Mouse (Mus musculus) fat pad, adult 2 months (tissue): ENCODE measurements at regions not wholly inside any gene's neighbourhood (a gene's known extent, or its start where the extent isn't known, plus 50 kb on each side); places are given as distances from the start of the nearest gene placed in this dataset.

Experiments used
- DNase-seq: peaks from one replicate; pipeline ENCODE4 v3.0.0-alpha.2; 2011; ENCODE audit warnings: low read depth, low spot score; ENCODE audit errors: extremely low read depth

DNA sequence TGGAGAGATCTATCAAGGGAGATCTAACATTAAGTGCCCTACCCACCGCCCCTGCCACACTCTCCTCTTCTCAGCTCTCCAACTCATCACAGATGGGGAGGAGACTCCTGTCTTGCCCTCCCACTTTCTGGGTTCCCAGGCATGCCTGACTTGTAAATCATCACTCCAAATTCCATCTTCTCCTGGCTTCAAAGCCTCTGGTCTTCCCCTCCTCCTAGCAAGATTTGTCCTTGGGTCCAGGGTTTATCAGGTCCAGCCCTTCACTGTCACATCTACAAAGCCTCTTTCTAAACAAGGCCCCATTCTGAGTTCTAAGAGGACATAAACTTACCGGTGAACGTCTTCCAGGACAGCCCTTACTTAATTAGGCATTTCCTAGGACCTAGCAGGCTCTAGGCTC lies 73.3 kb upstream of the Col5a1 start:
- no peak for DNase-seq

DNA sequence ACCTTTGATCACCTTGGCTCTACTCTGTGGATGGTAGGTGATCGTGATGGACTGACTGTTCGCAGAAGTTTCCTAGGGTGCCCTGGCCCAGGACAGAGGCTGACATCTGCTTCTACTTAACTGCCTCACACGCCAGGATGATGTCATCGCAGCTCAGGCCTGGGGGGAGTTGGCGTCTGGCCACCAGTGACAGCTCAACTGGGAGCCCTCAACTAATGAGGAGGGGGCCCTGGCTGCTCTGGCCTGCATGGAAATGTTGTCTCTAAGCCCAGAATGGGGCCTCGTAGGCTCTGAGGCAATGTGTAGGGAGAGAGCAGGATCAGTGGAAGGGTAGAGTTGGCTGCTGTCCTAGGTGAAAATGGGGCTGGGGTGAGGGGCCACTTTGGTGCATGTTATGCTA lies 72.9 kb upstream of the Col5a1 start:
- no peak for DNase-seq

DNA sequence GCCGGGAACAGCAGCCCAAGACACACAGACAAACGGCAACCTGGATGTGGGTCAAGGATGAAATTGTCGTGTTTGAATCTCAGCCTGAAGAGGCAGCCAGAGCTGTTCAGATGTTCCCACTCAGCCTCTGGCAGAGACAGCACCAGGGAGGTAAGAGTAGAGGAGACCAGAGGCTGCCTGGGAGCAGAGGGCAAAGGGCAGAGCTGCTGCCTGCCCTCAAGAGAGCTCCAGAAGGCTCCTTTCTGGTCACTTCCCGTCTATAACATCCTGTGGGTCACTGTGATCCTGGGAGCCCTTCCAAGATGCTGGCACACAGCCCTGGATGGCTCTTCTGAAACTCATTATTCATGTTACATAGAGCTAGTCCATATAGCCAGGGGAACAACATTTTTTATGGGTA lies 67.6 kb upstream of the Col5a1 start:
- peak; percentile 45 for DNase-seq

DNA sequence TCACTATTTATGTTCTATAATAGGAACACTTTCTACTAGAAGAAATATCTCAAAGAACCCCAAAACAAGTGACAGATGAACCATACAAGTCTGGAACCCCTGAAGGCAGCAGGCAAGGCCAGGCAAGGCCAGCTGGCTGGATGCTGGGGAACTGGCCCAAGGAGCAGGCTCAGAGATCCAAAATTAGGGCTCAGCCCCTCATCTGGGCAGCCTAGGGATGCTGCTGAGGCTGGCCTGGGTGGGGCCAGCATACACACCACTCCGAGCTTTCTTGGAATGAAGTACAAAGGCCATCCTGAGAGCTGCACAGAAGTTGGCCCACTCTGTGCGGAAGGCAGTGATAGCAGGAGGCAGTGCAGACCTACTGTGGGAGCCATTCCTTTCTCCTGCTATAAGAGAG lies 59.4 kb upstream of the Col5a1 start:
- no peak for DNase-seq

DNA sequence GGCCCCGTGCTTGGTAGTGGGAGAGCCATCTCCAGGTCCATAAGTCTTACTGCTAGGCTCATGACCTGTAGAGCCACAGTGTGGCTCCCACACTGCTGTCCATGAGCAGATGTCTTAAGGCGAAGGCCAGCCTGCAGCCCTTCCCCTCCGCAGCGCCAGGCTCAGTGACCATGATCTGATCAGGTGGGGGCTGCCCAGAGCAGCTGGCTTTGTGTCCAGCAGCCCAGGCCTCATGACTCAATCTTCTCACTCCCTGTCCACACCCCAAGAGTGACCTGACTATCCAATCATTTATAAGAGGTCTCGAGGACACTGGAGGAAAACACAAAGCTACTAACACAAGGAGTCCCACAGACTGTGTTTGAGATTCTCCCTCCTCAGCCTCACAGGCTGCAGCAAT lies 58.6 kb upstream of the Col5a1 start:
- no peak for DNase-seq

DNA sequence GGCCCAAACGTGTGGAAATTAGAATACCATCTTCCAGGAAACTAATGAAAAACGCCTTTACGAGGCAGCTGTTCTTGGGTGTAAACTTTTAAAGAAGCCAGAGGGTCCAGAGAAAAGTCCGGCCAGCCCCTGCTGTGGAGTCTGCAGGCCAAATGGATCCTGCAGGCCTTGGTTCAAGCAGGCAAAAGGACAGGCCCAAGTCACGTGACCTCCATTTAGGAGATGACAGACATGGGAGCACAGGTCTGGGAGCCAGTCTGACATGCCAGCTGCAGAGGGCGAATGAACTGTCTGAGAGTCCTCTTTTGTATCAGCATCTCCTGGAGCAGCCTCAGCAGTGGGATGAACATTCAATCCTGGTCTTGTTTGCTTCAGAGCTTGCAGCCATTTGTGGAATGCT lies 58.0 kb upstream of the Col5a1 start:
- DNase-seq: no peak

DNA sequence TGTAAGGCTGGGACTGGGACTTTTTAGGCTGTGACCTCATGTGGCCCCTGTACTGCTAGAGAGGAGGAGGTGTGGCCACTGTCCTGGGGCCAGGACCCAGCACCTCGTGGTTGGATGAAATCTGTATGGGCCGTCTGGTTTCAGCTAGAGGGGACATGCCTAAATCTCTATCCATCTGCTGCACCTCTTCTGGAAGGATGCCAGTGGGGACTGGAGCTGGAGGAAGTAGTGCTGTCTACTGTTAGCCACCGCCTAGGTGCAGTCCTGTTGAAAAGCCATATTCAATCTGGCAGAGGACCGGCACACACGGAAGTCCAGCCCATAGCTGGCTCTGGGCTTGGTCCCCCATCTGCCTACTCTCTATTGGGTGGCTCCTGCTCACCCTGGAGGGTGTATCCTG lies 56.7 kb upstream of the Col5a1 start:
- no peak for DNase-seq

DNA sequence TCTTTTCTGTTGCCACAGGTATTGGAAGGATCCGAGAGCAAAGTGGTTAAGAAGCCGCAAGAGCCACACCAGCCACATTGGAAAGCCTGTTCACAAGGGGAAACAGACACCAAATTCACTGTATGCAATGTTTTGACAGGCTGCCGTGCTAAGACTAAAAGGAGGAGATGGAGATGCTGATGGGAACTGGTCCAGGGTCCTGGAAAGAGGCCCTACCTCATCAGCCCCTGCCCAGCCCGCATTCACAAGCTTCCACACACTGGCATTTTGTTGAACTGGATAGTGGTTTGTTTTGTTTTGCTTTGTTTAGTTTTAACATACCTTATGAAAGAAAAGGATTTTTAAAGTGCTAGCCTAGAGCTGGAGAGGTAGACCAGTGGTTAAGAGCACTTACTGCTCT lies 51.3 kb upstream of the Col5a1 start:
- DNase-seq: no peak

DNA sequence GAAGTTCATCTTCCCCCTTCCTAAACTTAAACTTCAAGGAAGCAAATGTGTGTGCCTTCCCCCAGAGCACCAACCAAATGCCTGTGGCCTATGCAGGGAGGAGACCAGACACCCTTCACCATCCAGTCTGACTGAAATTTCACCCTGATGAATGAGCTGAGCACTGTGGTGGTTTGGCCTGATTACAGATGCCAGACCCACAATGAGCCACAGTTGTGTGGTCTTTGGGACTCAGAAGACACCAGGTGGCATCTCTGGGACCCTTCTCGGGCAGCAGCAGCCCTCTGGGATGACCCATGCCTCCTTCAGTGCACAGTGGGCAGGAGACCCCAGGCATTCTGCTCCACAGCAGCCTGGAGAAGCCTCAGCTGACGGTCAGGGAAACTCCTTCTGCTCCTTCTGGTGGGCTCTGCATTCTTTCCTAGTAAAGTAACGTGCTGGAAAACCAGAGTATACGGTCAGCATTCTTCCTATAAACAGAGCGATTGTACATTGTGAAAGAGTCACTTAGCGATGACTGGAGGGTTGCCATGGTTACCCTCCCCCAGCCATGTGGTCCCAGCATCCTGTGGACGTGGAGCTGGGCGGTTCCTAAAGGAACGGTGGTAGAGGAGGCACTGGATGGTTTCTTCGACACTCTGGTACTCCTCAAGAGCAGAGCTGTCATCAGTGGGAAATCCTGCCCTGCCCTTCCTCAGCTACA lies 50.3 kb upstream of the Col5a1 start:
- no peak for DNase-seq
